Mouse (Mus musculus) cortical plate, adult 2 months (tissue): ENCODE results near the gene Wrap53. TPM values are rescaled to one million over a fixed set of nuclear protein-coding genes. Genes with fewer than 3 reads are reported as not detected.

ENCODE experiments used
- H3K27ac ChIP-seq: fragments of 200-500 bp; 2 replicates; pipeline ENCODE4 v1.5.1; 2012; ENCODE audit warnings: low read length, control low read depth, inconsistent platforms; ENCODE audit not compliant: insufficient read depth
- H3K4me1 ChIP-seq: fragments of 200-500 bp; 2 replicates; pipeline ENCODE4 v1.6.1; 2011; ENCODE audit warnings: low read length; ENCODE audit not compliant: control insufficient read depth, insufficient read depth
- H3K4me3 ChIP-seq: fragments of 200-500 bp; 2 replicates; pipeline ENCODE4 v1.5.1; 2011; ENCODE audit warnings: mild to moderate bottlenecking, low read length, control low read depth; ENCODE audit not compliant: insufficient read depth
- CTCF ChIP-seq: fragments of 200-500 bp; IDR thresholded peaks from 2 replicates; pipeline ENCODE4 v1.5.1; 2011; ENCODE audit warnings: mild to moderate bottlenecking, control low read depth, low read length; ENCODE audit not compliant: insufficient read depth; ENCODE audit errors: extremely low read depth
- POLR2A ChIP-seq: fragments of 200-500 bp; IDR thresholded peaks from 2 replicates; pipeline ENCODE4 v1.6.1; 2011; ENCODE audit warnings: mild to moderate bottlenecking, low read length, control low read depth; ENCODE audit not compliant: insufficient read depth; ENCODE audit errors: extremely low read depth
- polyA plus RNA-seq: library from polyadenylated mRNA; depleted of rRNA; stranded (reverse); fragments of >200 nt; gene quantifications from 2 replicates; pipeline ENCODE4 v1.2.3, GENCODE M21; 2012

Gene Wrap53
- polyA plus RNA-seq, 1 experiment = 14.3 TPM

GRCm38 (mm10) chr11:69603516-69603915 is 23.5 kb upstream of the Wrap53 start:
- TF ChIP-seq POLR2A (no peak), CTCF (no peak)
- Histone ChIP-seq H3K27ac (peak overlapping the region; percentile 57; the same call in 1 of the 2 replicates), H3K4me3 (peak overlapping the region; percentile 61), H3K4me1 (peaks cover 1% of the 10 kb centered on the region; the same call in 1 of the 2 replicates)

- TF ChIP-seq CTCF (no peak), POLR2A (no peak)
- peaks cover 1% of the 10 kb centered on the region; the same call in 1 of the 2 replicates for H3K4me1 ChIP-seq
- no peak overlapping the region for H3K27ac ChIP-seq
- H3K4me3 ChIP-seq = no peak overlapping the region
These were observed 21.7 kb upstream of the Wrap53 start for GRCm38 (mm10) chr11:69601768-69602167.

- TF ChIP-seq POLR2A = no peak
- TF ChIP-seq CTCF = no peak
- peaks cover 1% of the 10 kb centered on the region; the same call in 1 of the 2 replicates for H3K4me1 ChIP-seq
- no peak overlapping the region for H3K27ac ChIP-seq
- no peak overlapping the region for H3K4me3 ChIP-seq
These were observed 20.0 kb upstream of the Wrap53 start for GRCm38 (mm10) chr11:69600098-69600497.

- H3K4me3 ChIP-seq = no peak overlapping the region
- no peak overlapping the region for H3K27ac ChIP-seq
- peaks cover 1% of the 10 kb centered on the region; the same call in 1 of the 2 replicates for H3K4me1 ChIP-seq
- TF ChIP-seq CTCF = no peak
- no peak for TF ChIP-seq POLR2A
These were observed 19.4 kb upstream of the Wrap53 start for GRCm38 (mm10) chr11:69599436-69599835.

GRCm38 (mm10) chr11:69594853-69595252 is 14.8 kb upstream of the Wrap53 start:
- no peak overlapping the region for H3K27ac ChIP-seq
- no peak overlapping the region for H3K4me3 ChIP-seq
- no peaks in the 10 kb centered on the region for H3K4me1 ChIP-seq
- TF ChIP-seq POLR2A = no peak

- peak overlapping the region; percentile 14; the same call in 1 of the 2 replicates for H3K27ac ChIP-seq
These were observed 12.7 kb upstream of the Wrap53 start for GRCm38 (mm10) chr11:69592799-69593198.

GRCm38 (mm10) chr11:69591899-69592637 is 12.0 kb upstream of the Wrap53 start:
- TF ChIP-seq POLR2A = no peak
- TF ChIP-seq CTCF = no peak
- Histone ChIP-seq H3K4me1 (no peaks in the 10 kb centered on the region), H3K27ac (0 out of 2 replicates have a peak overlapping the region, but pooled peaks have one; percentile 14), H3K4me3 (no peak overlapping the region)

More at GRCm38 (mm10) chr11:69592799-69593198, 12.7 kb upstream of the Wrap53 start:
- Histone ChIP-seq H3K4me1 (no peaks in the 10 kb centered on the region), H3K4me3 (no peak overlapping the region)
- TF ChIP-seq CTCF = no peak
- no peak for TF ChIP-seq POLR2A

GRCm38 (mm10) chr11:69591424-69591823 is 11.4 kb upstream of the Wrap53 start:
- H3K4me1 ChIP-seq = no peaks in the 10 kb centered on the region
- H3K4me3 ChIP-seq = no peak overlapping the region
- TF ChIP-seq POLR2A (no peak), CTCF (no peak)
- peak overlapping the region; percentile 72 for H3K27ac ChIP-seq

- TF ChIP-seq CTCF (no peak), POLR2A (no peak)
- Histone ChIP-seq H3K27ac (no peak overlapping the region), H3K4me3 (no peak overlapping the region), H3K4me1 (no peaks in the 10 kb centered on the region)
These were observed 10.6 kb upstream of the Wrap53 start for GRCm38 (mm10) chr11:69590622-69591021.

- Histone ChIP-seq H3K4me1 (no peaks in the 10 kb centered on the region), H3K27ac (no peak overlapping the region), H3K4me3 (no peak overlapping the region)
- no peak for TF ChIP-seq POLR2A
These were observed 9.3 kb upstream of the Wrap53 start for GRCm38 (mm10) chr11:69589207-69589834.
